Mouse (Mus musculus) bone marrow, adult 2 months (tissue): ENCODE measurements at regions not wholly inside any gene's neighbourhood (a gene's known extent, or its start where the extent isn't known, plus 50 kb on each side); places are given as distances from the start of the nearest gene placed in this dataset.

Source experiments
- CTCF ChIP-seq: fragments of 200-500 bp; IDR thresholded peaks from 2 replicates; pipeline ENCODE4 v1.5.1; 2011; ENCODE audit warnings: low read length, control low read depth; ENCODE audit not compliant: control insufficient read depth, insufficient read depth
- POLR2A ChIP-seq: fragments of 200-500 bp; IDR thresholded peaks from 2 replicates; pipeline ENCODE4 v1.6.1; 2011; ENCODE audit warnings: low read depth, mild to moderate bottlenecking, control low read depth, low read length, borderline replicate concordance; ENCODE audit not compliant: control insufficient read depth

- TF ChIP-seq CTCF (no peak), POLR2A (no peak)
Measured at GRCm38 (mm10) chr6:82824240-82824639, 50.0 kb upstream of the Hk2 start.
